In the genomic region with DNA sequence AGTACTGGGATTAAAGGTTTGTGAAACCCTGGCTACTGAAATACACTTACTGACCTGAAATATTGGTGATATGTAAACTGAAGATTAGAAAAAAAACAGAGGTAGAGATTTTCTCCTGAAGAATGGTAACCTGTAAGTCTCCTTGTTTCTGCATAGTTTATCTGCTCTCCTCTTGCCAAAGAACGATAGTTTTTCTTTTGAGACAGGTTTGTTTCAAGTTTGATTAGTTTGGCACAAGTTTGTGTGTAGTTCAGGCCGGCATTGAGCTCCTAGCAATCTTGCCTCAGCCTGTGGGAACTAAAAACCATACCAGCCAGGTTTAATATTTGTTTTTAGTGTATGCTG, we compare ENCODE assay signal across 10 mouse cellular contexts. TPM values are rescaled to one million over a fixed set of nuclear protein-coding genes. Genes with fewer than 3 reads are reported as not detected.
DNase-seq lines count a peak whose midpoint lies in the region; ATAC-seq and TF ChIP-seq lines count a peak whose summit lies in the region.
"Had no signal": no experiment of that assay in that cellular context is flagged by ENCODE, and none has a peak within 500 bp of the region (broad histone marks: within the 10 kb centered on the region; RNA-seq: fewer than 3 reads in every experiment).

No protein-coding gene starts in this region.

- intact Hi-C loops in gastrocnemius, postnatal 36 days (cut with DNase I), result no loop called here

- no peak for TF ChIP-seq EP300 in MEL (IDR thresholded peaks at IDR 0.05; ENCODE audit: low read depth in 1 of 2, low read length in 2 of 2)

- no peaks in the 10 kb centered on the region for H3K27me3 ChIP-seq in heart, embryonic 14.5 days (ENCODE audit: control insufficient read depth, insufficient read depth, low read length)
- no peaks in the 10 kb centered on the region for H3K27me3 ChIP-seq in MEL (ENCODE audit: control insufficient read depth in 1 of 2, insufficient read depth in 2 of 2, low read length in 2 of 2)
- H3K27me3 ChIP-seq in hindbrain, embryonic 12.5 days, result no peaks in the 10 kb centered on the region
- no peaks in the 10 kb centered on the region for H3K27me3 ChIP-seq in midbrain, embryonic 10.5 days (ENCODE audit: low read depth, poor library complexity, severe bottlenecking)

- peak overlapping the region; percentile 96 for H3K9ac ChIP-seq in heart, embryonic 14.5 days (ENCODE audit: low read length)
- H3K9ac ChIP-seq in MEL (ENCODE audit: control insufficient read depth, low read depth, low read length, poor library complexity, severe bottlenecking), result peak overlapping the region; percentile 99
- peak overlapping the region; percentile 96 for H3K9ac ChIP-seq in hindbrain, embryonic 12.5 days

- no peaks in the 10 kb centered on the region for H3K9me3 ChIP-seq in heart, embryonic 14.5 days (ENCODE audit: control insufficient read depth, low read length)
- H3K9me3 ChIP-seq in MEL (replicated peaks; ENCODE audit: insufficient read depth, low read length), result no peaks in the 10 kb centered on the region
- H3K9me3 ChIP-seq in hindbrain, embryonic 12.5 days (replicated peaks), result no peaks in the 10 kb centered on the region
- no peaks in the 10 kb centered on the region for H3K9me3 ChIP-seq in midbrain, embryonic 10.5 days (replicated peaks)

- TF ChIP-seq CTCF in MEL (IDR thresholded peaks at IDR 0.05 in 2 of 3, conservative IDR thresholded peaks at IDR 0.05 in 1 of 3; ENCODE audit: control insufficient read depth in 1 of 3, insufficient read depth in 1 of 3, low read depth in 2 of 3, low read length in 3 of 3, poor library complexity in 1 of 3, severe bottlenecking in 1 of 3), result no peak

- peak overlapping the region; percentile 84 to 97 for H3K4me3 ChIP-seq in heart, embryonic 14.5 days (ENCODE audit: control insufficient read depth in 1 of 2, insufficient read depth in 1 of 2, low read depth in 1 of 2, low read length in 2 of 2)
- H3K4me3 ChIP-seq in MEL (ENCODE audit: control insufficient read depth in 1 of 2, insufficient read depth in 1 of 2, low read depth in 2 of 2, low read length in 2 of 2), result peak overlapping the region; percentile 95 to 97
- peak overlapping the region; percentile 91 for H3K4me3 ChIP-seq in hindbrain, embryonic 12.5 days
- H3K4me3 ChIP-seq in midbrain, embryonic 10.5 days, result peak overlapping the region; percentile 96

- no peak for TF ChIP-seq POLR2A in MEL (IDR thresholded peaks at IDR 0.05; ENCODE audit: control insufficient read depth in 1 of 2, insufficient read depth in 1 of 2, low read depth in 1 of 2, low read length in 2 of 2, poor library complexity in 1 of 2)

- no peak for DNase-seq in heart, adult 9 months (ENCODE audit: low spot score in 2 of 2)
- DNase-seq in MEL (ENCODE audit: low read depth, low spot score), result no peak
- DNase-seq in midbrain, embryonic 10.5 days (ENCODE audit: low spot score), result no peak
- DNase-seq in embryo, embryonic 10 days (ENCODE audit: low spot score), result no peak
- no peak for DNase-seq in layer of hippocampus, postnatal 25 days (ENCODE audit: extremely low spot score in 1 of 2, low spot score in 1 of 2)
- no peak for DNase-seq in gastrocnemius, postnatal 36 days
- DNase-seq: lung, postnatal 14 days had no signal

- peak overlapping the region; percentile 91 for H3K4me2 ChIP-seq in heart, embryonic 14.5 days (ENCODE audit: low read length)
- peak overlapping the region; percentile 70 for H3K4me2 ChIP-seq in hindbrain, embryonic 12.5 days (replicated peaks)

- peaks cover 18% of the 10 kb centered on the region; the same call in 1 of the 2 replicates for H3K36me3 ChIP-seq in heart, embryonic 14.5 days (ENCODE audit: control insufficient read depth, insufficient read depth, low read length)
- H3K36me3 ChIP-seq in MEL (ENCODE audit: control insufficient read depth in 1 of 2, insufficient read depth in 2 of 2, low read length in 2 of 2), result peaks cover 17 to 24% of the 10 kb centered on the region in 2 experiments
- no peaks in the 10 kb centered on the region for H3K36me3 ChIP-seq in hindbrain, embryonic 12.5 days
- peaks cover 38% of the 10 kb centered on the region for H3K36me3 ChIP-seq in midbrain, embryonic 10.5 days

- no peak for TF ChIP-seq RAD21 in MEL (IDR thresholded peaks at IDR 0.05; ENCODE audit: low read depth, low read length)

- peaks cover 54% of the 10 kb centered on the region for H3K79me2 ChIP-seq in MEL (ENCODE audit: control insufficient read depth, insufficient read depth, low read length, poor library complexity)

- H3K4me1 ChIP-seq in heart, embryonic 14.5 days (ENCODE audit: control insufficient read depth in 2 of 2, insufficient read depth in 2 of 2, low read length in 2 of 2), result peaks cover 0 to 24% of the 10 kb centered on the region in 2 experiments; a peak in 2 of 4 replicates
- no peaks in the 10 kb centered on the region; a peak in 3 of 4 replicates for H3K4me1 ChIP-seq in MEL (ENCODE audit: control insufficient read depth in 1 of 2, insufficient read depth in 2 of 2, low read length in 2 of 2)
- peaks cover 24% of the 10 kb centered on the region for H3K4me1 ChIP-seq in hindbrain, embryonic 12.5 days
- peaks cover 28% of the 10 kb centered on the region for H3K4me1 ChIP-seq in midbrain, embryonic 10.5 days

- H3K27ac ChIP-seq in heart, embryonic 14.5 days (replicated peaks in 1 of 2; ENCODE audit: control insufficient read depth in 1 of 2, insufficient read depth in 1 of 2, low read depth in 2 of 2, low read length in 2 of 2), result no peak overlapping the region
- no peak overlapping the region for H3K27ac ChIP-seq in MEL (ENCODE audit: control insufficient read depth, low read depth, low read length)
- no peak overlapping the region for H3K27ac ChIP-seq in hindbrain, embryonic 12.5 days
- peak overlapping the region; percentile 97 for H3K27ac ChIP-seq in midbrain, embryonic 10.5 days (replicated peaks)

- WGBS in heart, embryonic 14.5 days, result 46% methylated on average over 2 of the region's 2 CpGs
- WGBS in hindbrain, embryonic 12.5 days, result 65% methylated on average over 2 of the region's 2 CpGs
- WGBS in midbrain, embryonic 10.5 days, result 82% methylated on average over 2 of the region's 2 CpGs

- no peak for ATAC-seq in heart, embryonic 14.5 days (ENCODE audit: insufficient number of reproducible peaks, insufficient read depth, low FRiP score, low read depth)
- no peak for ATAC-seq in hindbrain, embryonic 12.5 days (ENCODE audit: low FRiP score)

TF ChIP-seq in MEL, 35 proteins besides CTCF, POLR2A, EP300 and RAD21 (continues in another document):
- TF ChIP-seq HCFC1 (IDR thresholded peaks at IDR 0.05; ENCODE audit: low read depth, low read length) (no peak), MAFK (IDR thresholded peaks at IDR 0.05; ENCODE audit: borderline replicate concordance, low read depth, low read length) (no peak), RCOR1 (IDR thresholded peaks at IDR 0.05; ENCODE audit: low read depth, low read length) (no peak), ELF1 (IDR thresholded peaks at IDR 0.05; ENCODE audit: low read depth, low read length) (no peak), BHLHE40 (IDR thresholded peaks at IDR 0.05; ENCODE audit: borderline replicate concordance, low read depth, low read length) (no peak), ZNF384 (IDR thresholded peaks at IDR 0.05; ENCODE audit: low read depth, low read length) (no peak), MYB (IDR thresholded peaks at IDR 0.05; ENCODE audit: low read depth, low read length) (no peak), ZKSCAN1 (IDR thresholded peaks at IDR 0.05; ENCODE audit: low read depth, low read length) (no peak), SIN3A (IDR thresholded peaks at IDR 0.05; ENCODE audit: low read length) (no peak), TCF12 (IDR thresholded peaks at IDR 0.05; ENCODE audit: low read depth, low read length) (no peak)

RNA-seq across cellular contexts. Expression of a gene that starts 1.3 kb away (rescaled TPM):
- 31.4 and 32.0 TPM in 2 replicates for polyA plus RNA-seq in heart, embryonic 14.5 days (2014; fragmentation: Nextera tagmentation; extraction: Ambion mirVana)
- 33.1 and 36.9 TPM in 2 replicates for total RNA-seq in MEL (2012; rRNA removed)
- 10 to 100 TPM in 1 of 2 experiments, not detected in 1; 45.3 TPM for polyA plus RNA-seq in MEL (2012; ENCODE audit: insufficient read depth in 1 of 2, insufficient read length in 2 of 2, low read depth in 1 of 2, low replicate concordance in 2 of 2, missing spikeins in 1 of 2)
- polyA plus RNA-seq in hindbrain, embryonic 12.5 days (2016; fragmentation: Nextera tagmentation; extraction: Ambion mirVana), result 59.5 and 61.6 TPM in 2 replicates
- 72.0 and 78.6 TPM in 2 replicates for polyA plus RNA-seq in midbrain, embryonic 10.5 days (2016; fragmentation: Nextera tagmentation; extraction: Ambion mirVana)
- total RNA-seq in layer of hippocampus, postnatal 25 days (2021), result 10 to 100 TPM; 20.3 to 24.6 TPM
- 1 to 10 TPM; 6.0 to 9.0 TPM for total RNA-seq in gastrocnemius, postnatal 36 days (2021)

RNA-seq across cellular contexts. Expression of a gene that starts 1.4 kb away (rescaled TPM):
- polyA plus RNA-seq in heart, embryonic 14.5 days (2014; fragmentation: Nextera tagmentation; extraction: Ambion mirVana), result 312 and 318 TPM in 2 replicates
- 45.7 and 51.8 TPM in 2 replicates for total RNA-seq in MEL (2012; rRNA removed)
- 10 to 100 TPM in 1 of 2 experiments, not detected in 1; 57.3 TPM for polyA plus RNA-seq in MEL (2012; ENCODE audit: insufficient read depth in 1 of 2, insufficient read length in 2 of 2, low read depth in 1 of 2, low replicate concordance in 2 of 2, missing spikeins in 1 of 2)
- 39.7 and 50.8 TPM in 2 replicates for polyA plus RNA-seq in hindbrain, embryonic 12.5 days (2016; fragmentation: Nextera tagmentation; extraction: Ambion mirVana)
- polyA plus RNA-seq in midbrain, embryonic 10.5 days (2016; fragmentation: Nextera tagmentation; extraction: Ambion mirVana), result 56.1 and 56.7 TPM in 2 replicates
- total RNA-seq in layer of hippocampus, postnatal 25 days (2021), result 100 to 1,000 TPM; 107 to 109 TPM
- total RNA-seq in gastrocnemius, postnatal 36 days (2021), result 100 to 1,000 TPM; 124 to 130 TPM

RNA-seq across cellular contexts. Expression of a gene that starts 12.2 kb away (rescaled TPM):
- polyA plus RNA-seq in heart, embryonic 14.5 days (2014; fragmentation: Nextera tagmentation; extraction: Ambion mirVana), result 0.04 and 0.15 TPM in 2 replicates
- not detected in 2 replicates for total RNA-seq in MEL (2012; rRNA removed)
- polyA plus RNA-seq in MEL (2012; ENCODE audit: insufficient read depth in 1 of 2, insufficient read length in 2 of 2, low read depth in 1 of 2, low replicate concordance in 2 of 2, missing spikeins in 1 of 2), result not detected
- polyA plus RNA-seq in hindbrain, embryonic 12.5 days (2016; fragmentation: Nextera tagmentation; extraction: Ambion mirVana), result 1.9 and 2.3 TPM in 2 replicates
- polyA plus RNA-seq in midbrain, embryonic 10.5 days (2016; fragmentation: Nextera tagmentation; extraction: Ambion mirVana), result 0.48 and 0.92 TPM in 2 replicates
- 10 to 100 TPM; 25.4 to 26.7 TPM for total RNA-seq in layer of hippocampus, postnatal 25 days (2021)
- not detected for total RNA-seq in gastrocnemius, postnatal 36 days (2021)
- total RNA-seq: common myeloid progenitor, adult 5-6 weeks had no signal

RNA-seq across cellular contexts. Expression of a gene that starts 31.3 kb away (rescaled TPM):
- polyA plus RNA-seq in heart, embryonic 14.5 days (2014; fragmentation: Nextera tagmentation; extraction: Ambion mirVana), result 19.0 and 22.6 TPM in 2 replicates
- total RNA-seq in MEL (2012; rRNA removed), result 32.7 and 39.5 TPM in 2 replicates
- polyA plus RNA-seq in MEL (2012; ENCODE audit: insufficient read depth in 1 of 2, insufficient read length in 2 of 2, low read depth in 1 of 2, low replicate concordance in 2 of 2, missing spikeins in 1 of 2), result 10 to 100 TPM; 48.8 to 62.6 TPM
- polyA plus RNA-seq in hindbrain, embryonic 12.5 days (2016; fragmentation: Nextera tagmentation; extraction: Ambion mirVana), result 16.5 and 20.8 TPM in 2 replicates
- 8.3 and 10.4 TPM in 2 replicates for polyA plus RNA-seq in midbrain, embryonic 10.5 days (2016; fragmentation: Nextera tagmentation; extraction: Ambion mirVana)
- total RNA-seq in layer of hippocampus, postnatal 25 days (2021), result 100 to 1,000 TPM; 162 to 165 TPM
- 10 to 100 TPM; 44.6 to 46.4 TPM for total RNA-seq in gastrocnemius, postnatal 36 days (2021)
